Mouse (Mus musculus) layer of hippocampus, postnatal 36 days (tissue): Measurements from ENCODE around the gene Duox1. TPM values are rescaled to one million over a fixed set of nuclear protein-coding genes. Genes with fewer than 3 reads are reported as not detected.
"Not testable (repeated sequence)": the region's sequence is repeated elsewhere in the genome, so short reads cannot be mapped to it uniquely, and the experiment has no call there.

Source experiments
- DNase-seq, 2 experiments: peaks; one replicate each; pipeline ENCODE4 v3.0.0; 2022
- total RNA-seq, 2 experiments: library from RNA; stranded (reverse); gene quantifications; 2 replicates each; pipeline ENCODE4 v1.2.3; 2021

Gene Duox1
- total RNA-seq, 2 experiments from 2014 or later = not detected

DNA sequence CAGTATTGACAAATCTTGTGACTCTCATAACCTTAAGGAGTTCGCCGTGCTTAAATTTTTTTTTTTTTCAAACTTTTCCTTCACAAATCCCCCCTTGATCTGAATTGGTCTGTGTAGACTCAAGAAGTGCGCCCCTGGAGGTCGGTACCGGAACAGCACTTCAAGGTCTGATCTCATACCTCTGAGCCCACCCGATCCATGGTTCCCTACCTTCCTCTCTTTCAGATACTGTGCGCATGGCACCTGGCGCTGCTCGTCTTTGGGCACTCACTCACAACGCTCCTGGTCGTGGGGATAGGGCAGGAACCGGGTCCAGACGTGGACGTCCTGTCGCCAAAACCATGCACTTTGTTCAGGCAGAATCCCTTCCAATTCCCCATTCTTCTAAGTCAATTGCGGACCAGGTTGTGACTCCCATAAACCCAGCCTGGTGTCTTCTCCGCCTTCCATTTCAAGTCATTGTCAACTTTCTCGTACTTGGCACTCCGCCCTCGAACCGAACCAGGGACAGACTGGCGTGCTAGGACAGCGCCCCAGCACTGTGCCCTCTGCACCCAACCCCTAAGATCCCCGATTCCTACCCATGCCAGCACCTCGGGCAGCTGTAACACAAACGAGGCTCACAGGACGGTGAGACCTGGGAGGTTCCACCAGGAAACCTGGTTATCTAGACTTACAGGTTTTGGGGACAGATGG lies 2.6 kb upstream of the Duox1 start:
- DNase-seq = no peak

DNA sequence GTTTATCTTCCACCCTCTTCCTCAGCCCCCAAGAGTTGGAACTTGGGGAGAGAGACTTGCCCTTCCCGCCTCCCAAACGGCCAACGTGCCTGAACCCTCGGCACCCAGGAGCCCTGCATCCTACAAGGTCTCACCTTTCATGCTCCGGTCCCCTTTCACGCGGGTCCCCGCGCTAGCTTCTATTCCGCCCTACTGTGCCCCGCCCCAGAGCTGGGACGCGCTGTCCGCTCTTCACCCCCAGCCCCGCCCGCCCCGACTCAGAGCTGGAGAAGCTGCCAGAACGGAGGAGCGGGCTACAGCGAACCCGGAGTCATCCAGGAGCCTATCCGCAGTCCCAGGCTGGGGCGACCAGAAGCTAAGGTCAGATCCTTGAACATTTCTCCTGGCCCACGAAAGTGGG lies 1.9 kb upstream of the Duox1 start, which contains the start of gene Duoxa1:
TSS of gene Duoxa1 (minus strand) at position 195 of the 400 bp plus-strand sequence.
- DNase-seq = no peak

DNA sequence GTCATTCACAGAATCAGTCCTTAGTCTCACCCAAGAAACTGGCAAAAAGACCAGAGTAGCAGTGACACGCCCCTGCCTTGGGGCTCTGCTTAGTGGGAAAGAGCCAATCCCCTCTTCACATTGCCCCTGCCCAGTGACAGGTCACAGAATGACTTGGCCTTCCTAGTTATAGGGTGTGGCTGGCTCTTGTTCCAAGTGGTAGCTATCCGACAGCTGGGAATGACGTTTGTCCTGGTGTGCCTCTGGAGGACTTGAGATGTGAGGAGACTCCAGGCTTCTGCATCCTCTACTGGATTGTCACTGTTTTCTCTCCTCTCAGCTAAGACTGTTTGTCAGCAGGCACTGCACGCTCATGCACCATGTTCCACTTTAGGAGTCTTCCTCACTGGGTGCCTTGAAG lies 1.9 kb downstream of the Duox1 start:
- DNase-seq = no peak

DNA sequence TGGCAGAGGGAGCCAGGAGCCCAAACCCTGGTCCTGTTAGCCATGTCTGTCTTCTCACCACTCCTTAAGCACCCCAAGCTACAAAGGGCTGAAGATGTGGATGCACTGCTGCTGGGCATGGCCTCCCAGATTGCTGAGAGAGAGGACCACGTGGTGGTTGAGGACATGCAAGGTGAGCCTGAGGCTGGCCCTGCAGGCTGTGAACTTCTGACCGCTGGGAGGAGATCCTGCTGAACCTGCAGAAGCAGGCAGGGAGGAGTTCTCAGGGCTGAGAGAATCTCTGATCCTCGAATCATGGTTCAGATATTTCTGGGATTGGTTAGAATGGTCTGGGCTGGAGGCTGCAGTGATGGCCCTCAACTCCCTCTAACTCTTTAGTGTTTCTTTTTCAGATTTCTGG lies 8.5 kb downstream of the Duox1 start:
- no peak for DNase-seq

DNA sequence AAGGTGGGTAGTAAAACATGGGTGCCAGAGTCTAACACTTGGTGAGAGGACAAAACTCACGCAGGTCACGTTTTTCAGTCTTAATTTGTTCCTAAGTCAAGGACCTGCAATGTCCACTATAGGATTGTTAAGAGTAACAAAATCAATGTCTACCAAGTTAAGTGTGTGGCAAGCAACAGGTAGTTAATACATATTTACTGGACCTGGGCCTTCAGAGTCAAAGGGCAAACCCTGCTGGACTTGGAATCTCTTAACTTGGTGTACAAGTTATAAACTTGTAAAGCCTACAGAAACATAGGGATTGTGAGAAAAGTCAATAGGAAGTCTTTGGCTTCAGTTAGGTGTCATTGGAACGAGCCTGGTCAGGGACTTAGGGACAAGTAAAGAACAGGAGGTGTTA lies 9.1 kb downstream of the Duox1 start:
- DNase-seq = no peak

DNA sequence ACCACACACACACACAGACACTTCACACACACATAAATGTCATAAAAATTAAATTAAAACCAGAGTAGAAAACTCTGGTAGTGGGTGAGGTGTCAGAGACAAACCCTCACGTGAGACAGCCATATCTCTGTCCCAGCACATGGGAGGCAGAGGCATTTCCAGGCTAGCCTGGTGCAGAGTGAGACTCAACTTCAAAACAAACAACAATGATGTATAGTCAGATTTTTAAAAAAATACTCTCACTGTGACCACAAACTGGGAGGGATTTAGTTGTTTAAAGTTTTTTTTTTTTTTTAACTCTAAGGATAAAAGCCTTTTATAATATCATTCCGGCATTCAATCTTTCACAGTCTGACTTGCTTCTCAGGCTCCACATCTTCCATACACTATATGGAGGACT lies 9.9 kb downstream of the Duox1 start:
- no peak for DNase-seq

DNA sequence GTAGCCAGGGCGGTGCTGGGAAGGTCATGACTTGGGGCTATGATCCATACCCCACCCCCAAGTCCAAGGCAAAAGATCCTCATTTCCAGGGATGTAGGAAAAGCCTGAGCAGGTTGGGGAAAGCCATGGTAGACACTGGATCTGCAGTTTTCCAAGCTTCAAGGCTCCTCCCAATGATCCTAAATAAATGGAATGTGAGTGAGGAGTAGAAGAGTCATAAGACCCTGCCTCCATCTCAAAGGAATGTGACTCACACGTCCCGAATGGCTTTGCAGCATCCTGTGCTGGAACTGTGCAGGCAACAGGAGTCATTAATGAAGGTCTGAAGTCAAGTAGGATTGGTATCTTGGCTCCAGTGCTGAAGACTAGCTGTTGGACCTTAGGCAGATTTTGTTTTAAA lies 12.5 kb downstream of the Duox1 start:
- DNase-seq = no peak

DNA sequence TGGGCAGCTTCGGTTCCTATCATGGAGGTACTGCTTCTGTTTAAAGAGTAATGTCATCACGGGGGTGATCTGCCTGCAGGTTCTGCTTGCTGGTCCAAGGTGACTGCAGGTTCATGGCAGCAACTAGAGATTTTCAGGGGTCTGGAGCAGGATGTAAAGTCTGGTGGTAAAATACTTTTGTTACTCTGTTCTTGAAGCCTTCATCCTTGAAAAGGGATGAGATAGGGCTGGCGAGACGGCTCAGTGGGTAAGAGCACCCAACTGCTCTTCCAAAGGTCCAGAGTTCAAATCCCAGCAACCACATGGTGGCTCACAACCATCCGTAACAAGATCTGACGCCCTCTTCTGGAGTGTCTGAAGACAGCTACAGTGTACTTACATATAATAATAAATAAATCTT lies 14.8 kb downstream of the Duox1 start:
- DNase-seq = not testable (repeated sequence)

DNA sequence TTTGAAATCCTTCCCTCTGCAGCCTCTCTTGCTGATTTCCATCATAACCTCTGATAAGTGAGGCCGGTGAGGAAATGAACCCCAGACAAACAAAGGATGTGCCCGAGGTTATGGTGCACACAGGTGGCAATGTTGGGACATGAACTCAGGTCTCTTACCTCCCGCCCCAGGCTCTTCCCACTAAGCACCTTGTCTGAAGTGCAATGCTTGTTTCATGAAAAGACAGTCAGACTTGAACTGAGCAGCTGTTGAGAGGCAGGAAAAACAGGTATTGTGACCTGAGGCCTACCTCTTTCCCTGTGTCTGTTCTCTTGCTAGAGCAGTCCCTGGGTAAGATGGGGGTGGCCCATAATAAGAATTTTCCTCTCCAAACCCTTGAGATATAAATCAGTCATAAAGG lies 16.8 kb downstream of the Duox1 start:
- no peak for DNase-seq

DNA sequence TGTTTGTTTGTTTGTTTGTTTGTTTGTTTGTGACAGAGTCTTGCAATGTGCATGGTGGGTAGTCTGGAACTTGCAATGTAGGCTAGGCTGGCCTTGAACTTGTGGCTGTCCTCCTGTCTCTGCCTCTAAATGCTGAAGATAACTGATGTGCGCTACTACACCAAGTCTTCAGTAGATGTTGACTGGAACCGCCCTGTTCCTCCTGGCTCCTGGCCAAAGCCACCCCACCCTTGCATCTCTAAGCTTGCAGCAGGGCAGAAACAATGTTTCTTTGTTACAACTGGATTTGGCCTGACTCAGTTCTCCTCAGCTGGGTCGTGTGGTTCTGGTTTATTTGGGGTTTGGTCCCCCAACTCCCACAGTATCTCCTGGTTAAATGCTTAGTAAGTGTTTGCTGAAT lies 18.7 kb downstream of the Duox1 start:
- DNase-seq = no peak

DNA sequence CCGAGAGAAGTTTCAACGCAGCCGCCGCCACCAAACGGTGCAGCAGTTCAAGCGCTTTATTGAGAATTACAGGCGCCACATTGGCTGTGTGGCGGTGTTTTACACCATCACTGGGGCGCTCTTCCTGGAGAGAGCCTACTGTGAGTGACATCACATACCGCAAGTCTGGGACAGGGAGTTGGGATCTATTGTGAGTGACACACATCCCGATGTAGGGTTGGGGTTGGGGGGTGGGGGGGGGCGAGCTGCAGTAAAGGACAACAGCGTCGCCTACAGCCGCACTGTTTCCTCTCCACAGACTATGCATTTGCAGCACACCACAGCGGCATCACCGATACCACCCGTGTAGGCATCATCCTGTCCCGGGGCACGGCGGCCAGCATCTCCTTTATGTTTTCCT lies 21.8 kb downstream of the Duox1 start:
- no peak for DNase-seq

DNA sequence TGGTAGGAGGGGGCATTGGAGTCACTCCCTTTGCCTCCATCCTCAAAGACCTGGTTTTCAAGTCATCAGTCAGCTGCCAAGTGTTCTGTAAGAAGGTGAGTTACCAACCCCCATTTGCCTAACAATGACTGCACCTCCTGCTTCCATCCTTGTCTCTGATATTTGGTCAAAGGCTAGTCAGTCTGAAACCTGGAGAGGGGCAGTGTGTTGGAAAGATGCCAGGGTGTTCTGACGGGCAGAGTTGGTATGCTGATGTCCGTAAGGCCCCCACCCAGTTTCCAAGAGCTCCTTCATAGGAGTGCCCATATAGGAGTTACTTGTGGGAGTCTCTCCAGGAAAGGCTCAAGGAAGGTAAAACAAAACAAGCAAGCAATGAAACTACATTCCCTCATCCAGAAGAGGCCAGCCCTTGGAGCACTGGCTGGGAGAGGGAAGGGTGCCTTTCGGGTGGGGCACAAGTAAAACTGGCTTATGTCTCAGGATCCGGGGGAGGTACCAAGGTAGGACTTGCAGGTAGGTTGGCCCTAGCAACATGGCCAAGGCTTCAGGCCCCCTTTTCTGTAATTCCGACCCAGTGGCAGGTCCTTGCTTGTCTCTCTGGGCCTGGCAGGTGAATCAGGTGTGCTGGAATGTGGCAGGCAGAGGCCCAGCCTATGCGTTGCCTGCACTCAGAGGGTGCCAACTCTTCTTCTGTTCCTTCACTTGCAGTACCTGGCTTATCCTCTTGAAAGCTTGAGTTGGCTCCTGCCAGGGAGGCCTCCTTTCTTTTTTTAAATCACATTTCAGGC lies 29.8 kb downstream of the Duox1 start:
- DNase-seq = no peak

DNA sequence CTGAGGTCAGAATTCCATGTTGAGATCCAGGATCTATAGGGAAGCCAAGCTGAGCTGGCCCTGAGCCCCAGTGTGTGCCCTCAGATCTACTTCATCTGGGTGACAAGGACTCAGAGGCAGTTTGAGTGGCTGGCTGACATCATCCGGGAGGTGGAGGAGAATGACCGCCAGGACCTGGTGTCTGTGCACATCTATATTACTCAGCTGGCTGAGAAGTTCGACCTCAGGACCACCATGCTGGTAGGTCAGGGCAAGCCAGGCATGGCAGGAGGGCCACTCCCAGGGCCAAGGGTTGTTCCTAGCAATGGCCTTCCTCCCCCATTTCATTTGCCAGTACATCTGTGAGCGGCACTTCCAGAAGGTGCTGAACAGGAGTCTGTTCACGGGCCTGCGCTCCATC lies 30.7 kb downstream of the Duox1 start:
- not testable (repeated sequence) for DNase-seq

DNA sequence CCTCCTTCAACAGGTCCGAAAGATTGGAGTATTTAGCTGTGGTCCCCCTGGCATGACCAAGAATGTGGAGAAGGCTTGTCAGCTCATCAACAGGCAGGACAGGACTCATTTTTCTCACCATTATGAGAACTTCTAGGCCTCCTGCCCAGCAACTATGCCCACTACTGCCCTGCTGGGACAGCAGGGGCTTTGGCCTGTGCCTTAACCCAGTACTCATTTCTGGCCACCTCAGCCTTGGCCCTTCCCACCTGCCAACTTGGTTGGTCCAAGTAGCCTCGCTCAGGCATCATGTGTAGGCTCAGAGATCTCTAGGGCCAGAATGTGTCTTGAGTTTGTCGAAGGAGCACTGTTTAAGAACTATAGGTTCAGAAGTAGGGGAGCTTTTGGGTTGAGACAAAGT lies 31.8 kb downstream of the Duox1 start:
- no peak for DNase-seq

DNA sequence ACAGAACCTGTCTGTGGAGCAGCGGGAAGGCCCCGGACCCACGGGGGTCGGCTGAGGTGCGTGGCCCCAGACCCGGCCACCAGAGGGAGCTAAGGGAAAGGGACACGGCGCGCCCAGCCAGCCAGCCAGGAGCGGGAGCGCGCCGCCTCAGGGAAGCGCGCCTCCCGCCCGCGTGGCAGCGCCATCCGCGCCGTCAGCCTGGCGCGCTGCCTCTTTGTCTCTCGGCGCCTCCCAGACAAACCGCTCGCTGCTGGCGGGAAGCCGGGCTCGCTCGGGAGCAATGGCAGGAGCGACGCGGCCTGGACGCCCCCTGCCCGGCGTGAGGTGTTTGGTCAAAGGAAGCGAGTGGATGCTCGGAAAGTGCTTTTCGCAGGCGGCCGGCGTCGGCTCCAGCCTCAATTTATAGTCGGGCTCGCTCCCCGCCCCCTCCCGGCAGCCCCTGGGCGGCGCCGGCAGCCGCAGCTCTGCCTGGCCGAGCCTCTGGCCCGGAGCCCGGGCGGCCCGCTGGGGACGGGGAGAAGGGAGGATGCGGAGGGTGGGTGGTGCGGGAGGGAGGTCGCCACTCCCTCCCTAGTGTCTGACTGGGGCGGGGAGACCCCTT lies 33.2 kb downstream of the Duox1 start:
- DNase-seq = peak; percentile 90

DNA sequence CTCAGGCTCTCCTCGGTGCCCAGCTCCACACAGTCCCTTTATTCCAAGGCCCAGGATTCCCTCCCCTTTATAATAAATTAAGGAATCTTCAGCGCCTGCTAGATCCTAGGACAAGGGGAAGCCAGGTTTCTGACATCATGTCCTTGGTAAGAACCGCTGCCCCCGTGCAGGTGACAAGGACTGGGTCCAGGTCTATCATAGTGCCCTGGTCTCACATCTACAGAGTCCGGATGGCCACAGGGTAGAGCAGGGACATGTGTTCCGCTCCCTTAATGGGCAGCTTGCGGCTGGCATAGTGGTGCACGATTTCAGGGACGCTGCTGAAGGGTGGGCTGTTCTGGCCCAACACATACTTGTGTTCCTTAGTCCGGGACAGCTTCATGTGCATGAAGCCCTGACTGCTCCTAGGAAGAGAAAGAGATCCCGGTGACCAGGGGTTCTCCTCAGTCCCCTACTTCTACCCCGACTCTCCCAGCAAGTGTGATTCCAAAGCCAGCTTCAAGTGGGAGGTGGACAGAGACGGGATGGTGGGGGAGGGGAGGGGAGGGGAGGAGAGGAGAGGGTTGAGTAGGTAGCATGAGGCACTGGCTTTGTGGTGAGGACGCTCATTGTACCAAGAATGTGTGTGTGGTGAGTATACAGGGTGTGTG lies 33.8 kb downstream of the Duox1 start:
- DNase-seq = no peak

DNA sequence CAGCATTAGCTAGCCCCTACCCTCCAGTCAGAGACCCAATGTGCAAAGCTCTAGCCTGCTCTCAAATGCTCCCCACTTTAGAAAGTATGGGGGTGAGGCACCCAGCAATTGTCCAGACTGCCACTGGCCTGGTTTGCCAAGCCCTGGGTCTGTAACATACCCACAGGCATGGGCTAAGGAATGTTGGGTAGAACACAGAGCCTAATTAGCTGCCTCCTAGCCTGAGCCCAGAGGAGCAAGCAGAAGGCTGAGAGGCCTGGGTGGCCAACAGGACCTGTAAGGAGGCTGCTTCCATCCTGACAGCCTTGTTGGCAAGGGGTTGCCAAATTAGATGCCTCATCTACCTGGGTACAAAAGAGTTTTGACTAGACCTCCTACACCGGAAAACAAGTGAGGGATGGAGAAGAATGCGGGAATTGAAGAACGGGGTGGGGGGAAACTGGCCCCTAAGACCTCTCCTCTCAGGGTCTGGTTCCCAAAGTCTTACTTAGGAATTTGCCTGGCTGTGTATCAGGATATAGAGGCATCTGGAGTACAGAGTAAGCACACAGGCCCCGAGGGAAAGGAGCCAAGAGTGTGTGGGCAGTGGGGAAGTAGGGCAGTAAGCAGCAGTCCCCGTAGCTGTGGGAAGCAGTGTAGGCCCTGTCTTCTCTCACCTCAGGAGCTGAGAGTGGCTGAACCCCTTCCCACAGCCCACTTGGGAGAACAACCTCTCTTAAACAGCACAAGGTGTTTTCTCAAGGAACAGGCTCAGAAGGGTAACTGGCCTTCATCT lies 35.9 kb downstream of the Duox1 start:
- DNase-seq = peak; percentile 44 to 49

DNA sequence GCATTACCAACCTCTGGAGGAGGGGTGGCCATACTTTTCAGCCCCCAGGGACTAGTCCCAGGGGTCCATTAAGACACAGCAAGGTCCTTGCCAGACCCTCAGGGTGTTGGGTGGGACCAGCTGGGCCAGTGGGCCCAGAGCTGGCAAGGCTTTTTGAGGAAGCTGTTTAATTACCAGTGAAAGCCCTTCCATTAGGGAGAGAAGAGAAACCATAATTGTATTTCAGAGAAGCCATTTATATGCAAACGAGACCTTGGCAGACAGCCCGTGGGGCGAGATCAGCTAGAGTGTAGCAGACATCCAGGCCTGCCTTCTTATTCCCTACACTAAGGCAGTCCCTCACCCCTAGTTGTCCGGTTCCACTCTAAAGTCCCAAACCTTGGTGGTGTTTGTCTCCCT lies 36.5 kb downstream of the Duox1 start:
- DNase-seq = peak; percentile 48 to 65

DNA sequence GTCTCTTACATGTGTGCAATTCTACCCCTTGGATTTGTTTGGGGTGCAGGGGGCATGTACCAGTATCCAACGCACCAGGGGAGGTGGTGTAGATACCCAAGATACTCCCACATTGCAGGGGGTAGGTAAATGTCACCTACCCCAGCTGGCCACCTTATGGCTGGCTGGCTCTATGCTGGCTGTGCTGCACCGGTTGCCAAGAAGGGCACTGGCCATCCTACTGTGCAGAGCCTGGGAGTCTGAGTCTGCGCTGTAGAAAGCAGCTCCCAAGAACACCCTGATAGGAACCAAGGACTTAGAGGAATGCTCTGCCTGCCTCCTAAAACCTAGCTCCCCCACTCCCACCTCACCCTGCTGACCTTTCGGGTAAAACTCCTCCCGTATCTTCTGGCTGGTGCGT lies 37.5 kb downstream of the Duox1 start:
- no peak for DNase-seq

DNA sequence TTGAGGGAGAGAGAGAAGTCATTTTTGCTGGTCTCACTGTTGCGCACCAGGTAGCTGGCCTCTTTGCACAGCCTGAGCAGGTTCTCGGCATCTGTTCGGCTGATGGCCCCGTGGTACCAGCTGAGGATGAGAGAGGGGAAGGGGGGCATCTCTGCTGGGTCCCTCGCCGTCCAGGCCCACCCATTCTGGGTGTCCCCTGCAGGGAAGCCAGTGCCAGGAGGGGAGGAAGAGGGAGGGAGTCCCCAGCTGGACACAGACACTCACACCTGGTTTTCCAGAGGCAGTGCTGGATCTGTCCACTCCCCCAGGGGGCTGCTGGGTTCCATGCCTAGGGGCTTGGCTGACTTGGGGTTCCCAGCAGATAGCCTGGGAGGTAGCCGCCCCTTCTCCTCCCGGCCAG lies 38.3 kb downstream of the Duox1 start:
- DNase-seq = no peak

DNA sequence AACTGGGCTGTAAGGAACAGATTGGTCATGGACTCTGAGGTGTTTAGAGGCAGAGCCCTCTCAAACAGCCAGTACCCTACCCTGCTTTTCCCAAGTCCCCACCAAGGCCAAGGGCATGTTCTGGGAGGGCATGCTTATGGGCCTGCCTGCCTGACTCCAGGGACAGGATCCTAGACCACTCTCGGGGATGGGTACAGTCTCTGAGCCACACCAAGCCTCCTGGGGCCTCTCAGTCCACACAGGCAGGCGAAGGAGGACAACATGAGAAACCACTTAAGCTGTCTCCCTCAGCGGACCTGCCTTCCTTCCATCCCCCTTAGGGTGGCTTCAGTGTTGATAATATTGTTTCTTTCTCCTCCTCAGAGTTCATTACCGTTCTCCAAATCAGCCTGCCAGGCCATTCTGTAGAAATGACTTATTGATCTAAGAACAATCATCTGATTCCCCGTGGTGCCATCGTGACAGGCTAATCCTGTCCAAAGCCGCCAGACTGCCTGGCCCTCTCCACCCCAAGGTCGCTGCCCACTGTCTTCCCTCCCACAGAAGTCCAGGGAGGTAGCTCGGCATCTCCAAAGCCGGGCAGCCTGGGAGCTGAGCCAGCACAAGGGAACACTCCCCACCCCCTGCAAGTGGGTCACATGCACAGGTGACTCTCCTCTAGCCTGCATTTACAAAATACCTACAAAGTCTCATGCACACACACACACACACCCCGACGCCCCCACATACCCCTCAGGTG lies 38.9 kb downstream of the Duox1 start:
- no peak for DNase-seq

DNA sequence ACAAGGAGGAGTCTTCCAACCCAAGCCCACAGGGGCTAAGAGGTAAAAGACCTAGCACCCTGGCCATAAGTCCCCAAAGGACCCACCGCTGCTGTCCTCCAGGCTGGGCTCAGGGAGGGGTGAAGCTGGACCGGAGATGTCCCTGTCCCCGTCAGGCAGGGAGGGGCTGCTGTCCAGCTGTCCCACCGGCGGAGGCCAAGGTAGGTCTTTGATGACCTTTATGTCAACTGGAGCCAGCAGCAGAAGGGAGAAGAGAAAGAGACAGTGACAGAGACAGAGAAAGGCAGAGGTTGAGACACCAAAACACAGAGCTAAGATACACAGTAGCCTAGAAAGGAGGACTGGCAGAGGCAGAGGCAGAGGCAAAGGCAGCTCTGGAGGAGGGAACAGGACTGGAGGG lies 39.9 kb downstream of the Duox1 start:
- DNase-seq = no peak
